Mouse (Mus musculus): ENCODE results near the gene Mllt11. TPM values are rescaled to one million over a fixed set of nuclear protein-coding genes. Genes with fewer than 3 reads are reported as not detected.
A peak's percentile ranks its signal among the peaks of the same experiment; 100 is the strongest.

The Mllt11 gene
- total RNA-seq, 2 experiments from 2014 or later, result 1.2 TPM; not detected in 1

- no peak for ATAC-seq (replicated peaks; ENCODE audit: low FRiP score, poor library complexity, severe bottlenecking)
These were observed 52.1 kb downstream of the Mllt11 start for GRCm38 (mm10) chr3:95179890-95180289.

DNA sequence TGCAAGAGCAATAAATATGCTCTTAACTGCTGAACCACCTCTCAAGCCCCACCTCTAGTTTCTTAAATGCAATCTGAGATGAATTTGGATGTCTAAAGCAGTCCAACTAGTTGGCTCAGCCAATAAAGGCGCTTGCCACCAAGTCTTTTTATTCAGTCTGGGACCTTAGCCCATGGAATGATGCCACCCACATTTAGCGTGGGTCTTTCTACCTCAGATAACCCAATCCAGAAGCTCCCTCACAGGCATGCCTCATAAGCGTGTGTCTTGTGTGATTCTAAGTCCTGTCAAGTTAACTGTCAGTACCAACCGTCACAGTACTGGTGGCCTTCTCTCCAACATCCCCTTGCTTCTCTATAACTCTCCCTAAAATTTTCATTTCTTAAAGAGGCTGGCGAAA, 53.0 kb downstream of the Mllt11 start:
- ATAC-seq (replicated peaks; ENCODE audit: low FRiP score, poor library complexity, severe bottlenecking), result no peak

- ATAC-seq (replicated peaks; ENCODE audit: low FRiP score, poor library complexity, severe bottlenecking), result no peak
These were observed 54.4 kb downstream of the Mllt11 start for GRCm38 (mm10) chr3:95177583-95177982.

- ATAC-seq (replicated peaks; ENCODE audit: low FRiP score, poor library complexity, severe bottlenecking), result no peak
These were observed 55.5 kb downstream of the Mllt11 start for GRCm38 (mm10) chr3:95176500-95176899.

DNA sequence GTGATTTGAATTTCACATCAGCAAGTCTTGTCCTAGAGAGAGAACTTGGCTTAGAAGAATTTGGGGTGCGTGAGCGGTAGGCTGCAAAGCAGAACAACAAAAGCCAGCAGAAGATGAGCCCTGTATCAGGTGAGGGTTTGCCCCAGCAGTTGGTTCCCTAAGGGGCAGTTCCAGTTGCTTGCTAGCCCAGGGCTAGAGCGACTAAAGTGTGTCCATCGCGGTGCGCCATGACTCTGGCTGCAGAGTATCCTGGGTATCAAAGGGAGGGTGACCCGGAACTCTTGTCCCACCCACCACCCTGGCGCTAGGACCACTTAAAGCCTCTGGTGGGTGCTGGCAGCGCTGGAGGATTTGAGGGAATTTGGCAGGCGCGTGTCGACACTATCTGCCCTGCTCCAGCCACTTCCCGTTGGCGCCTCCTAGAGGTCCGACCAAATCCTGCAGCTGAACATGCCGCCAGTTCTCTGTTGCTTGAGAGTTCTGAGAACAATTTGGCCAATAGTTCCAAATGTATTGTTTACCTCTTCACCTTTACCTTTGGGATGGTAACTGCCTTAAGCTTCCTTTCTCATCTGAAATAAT, 57.9 kb downstream of the Mllt11 start:
- ATAC-seq (replicated peaks; ENCODE audit: low FRiP score, poor library complexity, severe bottlenecking), result peak; percentile 82

DNA sequence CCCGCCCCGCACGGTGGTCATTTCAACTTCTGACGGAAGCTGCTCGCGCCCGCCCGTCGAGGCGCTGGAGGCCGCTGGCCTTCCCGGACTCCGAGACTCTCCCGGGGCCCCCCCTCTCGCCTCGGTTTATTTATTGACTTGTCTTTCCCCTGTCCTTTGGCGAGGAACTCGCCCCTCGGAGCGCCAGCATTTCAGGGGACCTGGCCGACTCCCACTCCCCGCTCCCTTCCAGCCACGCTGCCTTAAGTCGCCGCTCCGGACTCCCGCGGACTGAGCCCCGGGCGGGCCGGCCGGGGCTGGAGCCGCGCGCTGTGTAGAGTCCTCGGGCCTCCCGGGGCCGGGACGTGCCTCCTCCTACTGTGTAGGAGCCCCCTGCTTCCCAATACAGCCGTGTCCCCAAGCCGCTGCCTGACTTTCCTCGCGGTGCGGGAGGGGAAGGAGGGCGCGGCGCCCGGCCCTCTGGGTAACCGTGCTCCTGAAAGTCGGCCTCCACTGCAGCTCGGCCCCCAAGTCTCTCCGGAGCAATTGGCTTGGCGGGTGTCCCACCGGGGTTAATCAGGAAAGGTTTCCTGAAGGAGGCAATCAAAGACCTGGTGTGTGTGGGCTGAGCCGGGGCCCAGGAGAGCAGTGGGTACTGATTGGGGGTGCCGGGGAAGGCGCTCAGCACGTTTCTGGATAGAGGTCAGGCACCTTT, 58.6 kb downstream of the Mllt11 start:
- ATAC-seq (replicated peaks; ENCODE audit: low FRiP score, poor library complexity, severe bottlenecking), result no peak

DNA sequence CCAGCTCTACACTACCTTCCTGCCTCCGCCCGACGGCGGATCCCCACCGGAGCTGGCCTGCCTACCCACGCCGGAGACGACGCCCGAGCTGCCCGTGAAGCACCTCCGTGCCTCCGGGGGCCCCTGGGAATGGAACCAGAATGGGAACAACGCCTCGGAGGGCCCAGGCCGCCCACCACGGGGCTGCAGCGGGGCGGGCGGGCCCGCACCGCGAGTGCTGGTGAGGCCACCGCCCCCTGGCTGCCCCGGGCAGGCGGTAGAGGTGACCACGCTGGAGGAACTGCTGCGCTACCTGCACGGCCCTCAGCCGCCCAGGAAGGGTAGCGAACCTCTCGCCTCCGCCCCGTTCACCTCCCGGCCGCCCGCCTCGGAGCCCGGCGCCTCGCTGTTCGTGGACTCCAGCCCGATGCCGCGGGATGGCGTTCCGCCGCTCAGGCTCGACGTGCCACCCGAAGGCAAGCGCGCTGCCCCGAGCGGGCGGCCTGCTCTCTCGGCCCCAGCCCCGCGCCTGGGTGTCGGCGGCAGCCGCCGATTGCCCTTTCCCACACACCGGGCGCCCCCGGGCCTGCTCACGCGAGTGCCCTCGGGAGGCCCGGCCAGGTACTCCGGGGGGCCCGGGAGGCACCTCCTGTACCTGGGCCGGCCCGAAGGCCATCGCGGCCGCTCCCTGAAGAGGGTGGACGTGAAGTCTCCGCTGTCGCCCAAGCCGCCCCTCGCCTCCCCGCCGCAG, 59.3 kb downstream of the Mllt11 start:
- ATAC-seq (replicated peaks; ENCODE audit: low FRiP score, poor library complexity, severe bottlenecking), result no peak

DNA sequence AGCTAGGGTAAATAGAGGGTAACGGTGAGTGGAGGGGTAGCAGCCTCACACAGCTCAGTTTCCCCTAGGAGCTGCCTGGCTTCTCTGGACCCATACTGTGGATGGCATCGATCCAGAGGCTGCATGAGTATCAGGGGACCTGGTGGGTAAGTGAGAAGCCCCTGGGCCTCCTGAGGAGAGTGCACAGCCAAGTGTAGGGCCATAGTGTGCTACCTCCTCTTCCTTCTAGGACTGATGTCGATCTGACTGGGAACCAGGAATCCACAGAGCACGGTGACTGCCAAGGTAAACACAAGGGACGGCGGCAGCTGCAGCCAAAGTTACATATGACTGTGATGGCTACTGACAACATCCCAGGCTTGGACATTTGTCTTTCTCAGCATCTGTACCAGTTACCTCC, 60.9 kb downstream of the Mllt11 start:
- no peak for ATAC-seq (replicated peaks; ENCODE audit: low FRiP score, poor library complexity, severe bottlenecking)

DNA sequence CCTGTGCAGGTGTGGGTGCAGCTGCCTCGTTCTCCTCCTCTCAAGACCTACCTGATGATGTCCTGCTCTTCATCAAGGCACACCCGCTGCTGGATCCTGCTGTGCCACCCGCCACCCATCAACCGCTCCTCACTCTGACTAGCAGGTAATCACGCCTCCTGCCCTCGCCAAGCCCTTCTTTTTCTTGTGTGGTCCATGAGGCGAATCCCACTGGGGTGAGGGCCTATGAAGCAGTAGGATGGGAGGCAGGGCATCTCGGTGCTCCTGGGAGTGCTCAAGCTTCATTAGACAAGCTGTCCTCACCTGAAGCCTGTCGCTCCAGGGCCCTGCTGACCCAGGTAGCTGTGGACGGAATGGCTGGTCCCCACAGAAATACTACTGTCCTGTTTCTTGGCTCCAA, 62.0 kb downstream of the Mllt11 start:
- ATAC-seq (replicated peaks; ENCODE audit: low FRiP score, poor library complexity, severe bottlenecking), result no peak

Other genes starting within 250 kb of the Mllt11 start
- gene Zfp687, start 216.7 kb downstream of the Mllt11 start, total RNA-seq (2015; ENCODE audit: low replicate concordance), result 7.9 and 26.0 TPM in 2 replicates
- 6.6 and 8.1 TPM in 2 replicates for gene Zfp687, start 216.7 kb downstream of the Mllt11 start, total RNA-seq (2017; ENCODE audit: low replicate concordance)
- 79.6 and 112 TPM in 2 replicates for gene Psmd4, start 189.6 kb downstream of the Mllt11 start, total RNA-seq (2015; ENCODE audit: low replicate concordance)
- 111 and 160 TPM in 2 replicates for gene Psmd4, start 189.6 kb downstream of the Mllt11 start, total RNA-seq (2017; ENCODE audit: low replicate concordance)
- gene Pip5k1a, start 125.2 kb downstream of the Mllt11 start, total RNA-seq (2015; ENCODE audit: low replicate concordance), result 17.3 and 26.4 TPM in 2 replicates
- 32.2 and 74.3 TPM in 2 replicates for gene Pip5k1a, start 125.2 kb downstream of the Mllt11 start, total RNA-seq (2017; ENCODE audit: low replicate concordance)
- gene Vps72, start 121.1 kb downstream of the Mllt11 start, total RNA-seq (2015; ENCODE audit: low replicate concordance), result 11.5 and 13.4 TPM in 2 replicates
- 38.0 and 48.7 TPM in 2 replicates for gene Vps72, start 121.1 kb downstream of the Mllt11 start, total RNA-seq (2017; ENCODE audit: low replicate concordance)
- gene Tmod4, start 107.7 kb downstream of the Mllt11 start, total RNA-seq (2015; ENCODE audit: low replicate concordance), result not detected in 2 replicates
- gene Tmod4, start 107.7 kb downstream of the Mllt11 start, total RNA-seq (2017; ENCODE audit: low replicate concordance), result not detected in 2 replicates
- gene Scnm1, start 98.2 kb downstream of the Mllt11 start, total RNA-seq (2015; ENCODE audit: low replicate concordance), result 35.0 and 41.1 TPM in 2 replicates
- gene Scnm1, start 98.2 kb downstream of the Mllt11 start, total RNA-seq (2017; ENCODE audit: low replicate concordance), result 34.9 and 43.6 TPM in 2 replicates
- gene Lysmd1, start 98.1 kb downstream of the Mllt11 start, total RNA-seq (2015; ENCODE audit: low replicate concordance), result 4.6 and 8.3 TPM in 2 replicates
- gene Lysmd1, start 98.1 kb downstream of the Mllt11 start, total RNA-seq (2017; ENCODE audit: low replicate concordance), result 7.0 and 8.1 TPM in 2 replicates
- gene Tnfaip8l2, start 89.8 kb downstream of the Mllt11 start, total RNA-seq (2015; ENCODE audit: low replicate concordance), result 7.5 and 18.0 TPM in 2 replicates
- 4.4 and 8.6 TPM in 2 replicates for gene Tnfaip8l2, start 89.8 kb downstream of the Mllt11 start, total RNA-seq (2017; ENCODE audit: low replicate concordance)
- gene Sema6c, start 71.7 kb downstream of the Mllt11 start, total RNA-seq (2015; ENCODE audit: low replicate concordance), result not detected in 2 replicates
- gene Sema6c, start 71.7 kb downstream of the Mllt11 start, total RNA-seq (2017; ENCODE audit: low replicate concordance), result not detected in 2 replicates
- 98.9 and 104 TPM in 2 replicates for gene Gabpb2, start 14.3 kb downstream of the Mllt11 start, total RNA-seq (2015; ENCODE audit: low replicate concordance)
- gene Gabpb2, start 14.3 kb downstream of the Mllt11 start, total RNA-seq (2017; ENCODE audit: low replicate concordance), result 157 and 160 TPM in 2 replicates
- 30.3 and 31.9 TPM in 2 replicates for gene Cdc42se1, start 3.4 kb downstream of the Mllt11 start, total RNA-seq (2015; ENCODE audit: low replicate concordance)
- gene Cdc42se1, start 3.4 kb downstream of the Mllt11 start, total RNA-seq (2017; ENCODE audit: low replicate concordance), result 22.7 and 23.4 TPM in 2 replicates
- not detected in 2 replicates for gene Gm128, start 9.4 kb upstream of the Mllt11 start, total RNA-seq (2015; ENCODE audit: low replicate concordance)
- gene Gm128, start 9.4 kb upstream of the Mllt11 start, total RNA-seq (2017; ENCODE audit: low replicate concordance), result not detected in 2 replicates
- not detected in 2 replicates for gene Bnipl, start 19.0 kb upstream of the Mllt11 start, total RNA-seq (2015; ENCODE audit: low replicate concordance)
- gene Bnipl, start 19.0 kb upstream of the Mllt11 start, total RNA-seq (2017; ENCODE audit: low replicate concordance), result not detected in 2 replicates
- 27.8 and 38.6 TPM in 2 replicates for gene Mindy1, start 49.2 kb upstream of the Mllt11 start, total RNA-seq (2015; ENCODE audit: low replicate concordance)
- 19.0 and 36.1 TPM in 2 replicates for gene Mindy1, start 49.2 kb upstream of the Mllt11 start, total RNA-seq (2017; ENCODE audit: low replicate concordance)
- 5.9 and 7.6 TPM in 2 replicates for gene Prune1, start 49.9 kb upstream of the Mllt11 start, total RNA-seq (2015; ENCODE audit: low replicate concordance)
- 7.2 and 8.4 TPM in 2 replicates for gene Prune1, start 49.9 kb upstream of the Mllt11 start, total RNA-seq (2017; ENCODE audit: low replicate concordance)
- 0.84 and 1.1 TPM in 2 replicates for gene Anxa9, start 75.0 kb upstream of the Mllt11 start, total RNA-seq (2015; ENCODE audit: low replicate concordance)
- not detected in 2 replicates for gene Anxa9, start 75.0 kb upstream of the Mllt11 start, total RNA-seq (2017; ENCODE audit: low replicate concordance)
- 72.1 and 81.3 TPM in 2 replicates for gene Cers2, start 82.6 kb upstream of the Mllt11 start, total RNA-seq (2015; ENCODE audit: low replicate concordance)
- 35.4 and 49.5 TPM in 2 replicates for gene Cers2, start 82.6 kb upstream of the Mllt11 start, total RNA-seq (2017; ENCODE audit: low replicate concordance)
- gene Setdb1, start 125.0 kb upstream of the Mllt11 start, total RNA-seq (2015; ENCODE audit: low replicate concordance), result 7.1 and 7.2 TPM in 2 replicates
- 7.4 and 18.1 TPM in 2 replicates for gene Setdb1, start 125.0 kb upstream of the Mllt11 start, total RNA-seq (2017; ENCODE audit: low replicate concordance)
- not detected in 2 replicates for gene 4930558C23Rik, start 170.7 kb upstream of the Mllt11 start, total RNA-seq (2015; ENCODE audit: low replicate concordance)
- not detected in 2 replicates for gene 4930558C23Rik, start 170.7 kb upstream of the Mllt11 start, total RNA-seq (2017; ENCODE audit: low replicate concordance)
- 57.7 and 75.9 TPM in 2 replicates for gene Arnt, start 202.2 kb upstream of the Mllt11 start, total RNA-seq (2015; ENCODE audit: low replicate concordance)
- 53.8 and 74.5 TPM in 2 replicates for gene Arnt, start 202.2 kb upstream of the Mllt11 start, total RNA-seq (2017; ENCODE audit: low replicate concordance)